Mouse (Mus musculus) heart, postnatal 0 days (tissue): ENCODE measurements around the gene 9530077C05Rik. TPM values are rescaled to one million over a fixed set of nuclear protein-coding genes. Genes with fewer than 3 reads are reported as not detected.

Source experiments
- ATAC-seq: fragments of 200-750 bp; cut with Nextera tagmentation; 2 replicates; pipeline ENCODE4 v1.8.0; 2017; ENCODE audit warnings: low read depth, moderate number of reproducible peaks, moderate library complexity; ENCODE audit not compliant: insufficient read depth
- DNase-seq: peaks from one replicate; pipeline ENCODE4 v3.0.0-alpha.2; 2016; ENCODE audit warnings: low spot score
- H3K27ac ChIP-seq: fragments of 300-500 bp; sonication (generic); 2 replicates; pipeline ENCODE4 v1.5.1; 2014; ENCODE audit warnings: low read depth, mild to moderate bottlenecking
- H3K27me3 ChIP-seq: fragments of 300-500 bp; sonication (generic); 2 replicates; pipeline ENCODE4 v1.6.1; 2014; ENCODE audit warnings: low read length, mixed read lengths; ENCODE audit not compliant: control insufficient read depth, insufficient read depth
- H3K36me3 ChIP-seq: fragments of 300-500 bp; sonication (generic); replicated peaks from 2 replicates; pipeline ENCODE4 v1.6.1; 2014; ENCODE audit warnings: low read length, mixed read lengths; ENCODE audit not compliant: control insufficient read depth, insufficient read depth
- H3K4me1 ChIP-seq: fragments of 300-500 bp; sonication (generic); 2 replicates; pipeline ENCODE4 v1.6.1; 2014; ENCODE audit warnings: antibody characterized with exemption; ENCODE audit not compliant: control insufficient read depth, insufficient read depth
- H3K4me2 ChIP-seq: fragments of 300-500 bp; sonication (generic); 2 replicates; pipeline ENCODE4 v1.6.1; 2014; ENCODE audit warnings: low read depth, mild to moderate bottlenecking, low read length, moderate library complexity
- H3K4me3 ChIP-seq: fragments of 300-500 bp; sonication (generic); 2 replicates; pipeline ENCODE4 v1.5.1; 2014; ENCODE audit warnings: low read depth, low read length
- H3K9ac ChIP-seq: fragments of 300-500 bp; sonication (generic); replicated peaks from 2 replicates; pipeline ENCODE4 v1.6.1; 2014; ENCODE audit warnings: low read depth, low read length, mixed read lengths
- H3K9me3 ChIP-seq: fragments of 300-500 bp; sonication (generic); replicated peaks from 2 replicates; pipeline ENCODE4 v1.6.1; 2016; ENCODE audit warnings: low read length; ENCODE audit not compliant: control insufficient read depth
- CTCF ChIP-seq: IDR thresholded peaks from 2 replicates; pipeline ENCODE4 v1.5.1; 2016; ENCODE audit warnings: antibody characterized with exemption, control low read depth, low read depth
- EP300 ChIP-seq: IDR thresholded peaks from 2 replicates; pipeline ENCODE4 v1.6.1; 2016; ENCODE audit warnings: antibody characterized with exemption, low read depth
- WGBS: fragments of 180-500 bp; shearing (Covaris S2); extraction: QIAGEN DNeasy Blood & Tissue Kit; methylation state at CpG from one replicate; pipeline ENCODE4 v1.1.7; 2014; 5-methylcytosine and 5-hydroxymethylcytosine counted together
- polyA plus RNA-seq: library from polyadenylated mRNA; unstranded; fragments of >200 nt; fragmentation: Nextera tagmentation; extraction: Ambion mirVana; gene quantifications from 2 replicates; pipeline ENCODE4 v1.2.1, GENCODE M21; 2015
- total RNA-seq: library from RNA; depleted of rRNA; stranded (reverse); fragments of >200 nt; gene quantifications from 2 replicates; pipeline ENCODE4 v1.2.3, GENCODE M21; 2014; ENCODE audit warnings: low replicate concordance; rRNA removed

9530077C05Rik gene
- total and polyA plus RNA-seq, 2 experiments from 2014 or later, result 0.69 to 0.85 TPM

DNA sequence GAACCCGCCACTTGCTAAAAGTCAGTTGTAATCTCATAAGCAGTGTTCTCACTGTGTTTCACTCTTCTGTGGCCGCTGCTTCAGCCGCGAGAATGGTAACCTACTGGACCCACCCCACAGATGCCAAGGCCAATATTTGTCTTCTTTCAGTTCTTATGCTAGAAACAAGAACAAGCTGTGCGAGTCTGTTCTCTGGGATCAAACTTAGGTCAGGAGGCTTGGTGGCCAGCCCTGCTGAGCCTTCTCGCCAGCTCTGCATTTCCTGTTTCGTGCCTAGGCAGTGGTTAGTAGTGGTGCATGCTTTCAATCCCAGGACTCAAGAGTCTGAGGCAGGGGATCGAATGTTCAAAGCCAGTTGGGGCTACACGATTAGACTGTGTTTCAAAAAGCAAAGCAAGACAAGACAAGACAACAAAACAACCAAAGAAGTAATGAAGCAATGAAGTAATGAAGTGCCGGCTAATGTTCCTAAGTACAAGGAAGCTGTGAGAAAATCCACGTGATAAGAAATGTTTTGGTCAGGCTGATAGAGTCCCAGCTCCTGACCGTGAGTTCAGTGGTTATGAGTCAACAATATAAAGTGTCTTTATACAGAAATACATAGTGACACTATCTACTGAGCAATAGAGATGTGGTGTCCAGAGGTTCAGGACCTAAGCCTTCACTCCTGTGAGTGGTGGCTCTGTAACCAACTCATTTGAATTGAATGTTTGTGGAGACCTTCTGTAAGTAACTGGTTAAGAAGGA is 73.4 kb downstream of the 9530077C05Rik start:
- no peaks in the 10 kb centered on the region for H3K9me3 ChIP-seq
- H3K36me3 ChIP-seq, result no peaks in the 10 kb centered on the region
- H3K4me3 ChIP-seq, result no peak overlapping the region
- TF ChIP-seq EP300, result no peak
- no peak for TF ChIP-seq CTCF
- H3K9ac ChIP-seq, result no peak overlapping the region
- H3K4me1 ChIP-seq, result no peaks in the 10 kb centered on the region
- H3K27ac ChIP-seq, result no peak overlapping the region
- no peaks in the 10 kb centered on the region for H3K27me3 ChIP-seq
- no peak overlapping the region for H3K4me2 ChIP-seq
- ATAC-seq, result no peak
- WGBS, result 80% methylated on average over 12 of the region's 12 CpGs
- DNase-seq, result no peak

DNA sequence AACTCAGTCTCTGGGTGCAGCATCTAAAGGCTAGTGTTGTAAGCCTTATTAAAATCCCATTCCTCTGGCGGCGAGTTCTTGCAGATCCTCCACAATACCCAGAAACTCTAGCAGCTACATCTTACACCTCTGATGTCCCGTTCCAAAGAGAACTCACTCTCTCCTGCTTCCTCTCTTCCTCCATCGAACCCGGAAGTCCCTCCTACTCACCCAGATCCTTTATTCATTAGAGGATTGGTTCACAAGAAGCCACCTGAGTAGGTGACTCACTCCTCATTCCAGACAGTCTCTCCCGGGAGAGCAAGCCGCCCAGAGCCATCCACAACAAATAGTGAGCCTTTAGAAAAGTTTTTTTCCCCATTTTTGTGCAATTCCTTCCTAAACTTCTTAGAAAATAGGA is 74.9 kb downstream of the 9530077C05Rik start:
- Histone ChIP-seq H3K4me1 (no peaks in the 10 kb centered on the region), H3K27ac (no peak overlapping the region), H3K4me2 (no peak overlapping the region), H3K36me3 (no peaks in the 10 kb centered on the region), H3K4me3 (no peak overlapping the region), H3K9me3 (no peaks in the 10 kb centered on the region), H3K9ac (no peak overlapping the region), H3K27me3 (no peaks in the 10 kb centered on the region)
- 85% methylated on average over 7 of the region's 7 CpGs for WGBS
- DNase-seq, result no peak
- TF ChIP-seq CTCF, result no peak
- TF ChIP-seq EP300, result no peak
- no peak for ATAC-seq

DNA sequence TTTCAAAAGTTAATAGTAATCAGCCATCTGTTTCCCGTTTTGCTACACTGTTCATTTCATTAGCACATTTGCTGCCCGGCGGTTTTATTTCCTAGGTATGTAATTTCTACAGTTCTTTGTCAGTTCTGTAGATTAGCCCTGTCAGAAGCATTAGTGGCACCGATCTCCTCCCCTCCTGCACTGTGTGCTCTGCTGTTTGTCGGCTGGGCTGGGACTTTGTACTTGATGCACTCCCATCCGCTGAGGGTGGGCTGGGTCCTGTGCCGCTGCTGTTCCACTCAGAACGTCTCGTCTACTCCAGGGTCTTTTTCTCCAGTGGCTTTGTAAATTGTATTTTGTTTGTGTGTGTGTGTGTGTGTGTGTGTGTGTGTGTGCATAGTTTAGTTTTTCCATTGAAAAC is 77.7 kb downstream of the 9530077C05Rik start:
- H3K9me3 ChIP-seq, result no peaks in the 10 kb centered on the region
- H3K4me1 ChIP-seq, result no peaks in the 10 kb centered on the region
- DNase-seq, result no peak
- no peak for ATAC-seq
- no peak overlapping the region for H3K4me2 ChIP-seq
- H3K27ac ChIP-seq, result no peak overlapping the region
- no peak overlapping the region for H3K9ac ChIP-seq
- H3K4me3 ChIP-seq, result no peak overlapping the region
- 50% methylated on average over 9 of the region's 9 CpGs for WGBS
- no peaks in the 10 kb centered on the region for H3K36me3 ChIP-seq
- TF ChIP-seq EP300 (no peak), CTCF (no peak)
- no peaks in the 10 kb centered on the region for H3K27me3 ChIP-seq

Other genes starting within 250 kb of the 9530077C05Rik start
- not detected in 2 replicates for gene Zfp872, start 223.4 kb upstream of the 9530077C05Rik start, total RNA-seq
- not detected in 2 replicates for gene Zfp872, start 223.4 kb upstream of the 9530077C05Rik start, polyA plus RNA-seq
- gene Zfp809, start 185.8 kb upstream of the 9530077C05Rik start, total RNA-seq, result 7.5 and 12.6 TPM in 2 replicates
- gene Zfp809, start 185.8 kb upstream of the 9530077C05Rik start, polyA plus RNA-seq, result 14.6 and 16.7 TPM in 2 replicates
- 0.50 and 1.5 TPM in 2 replicates for gene Zfp599, start 151.6 kb upstream of the 9530077C05Rik start, total RNA-seq
- 1.7 TPM in 2 replicates for gene Zfp599, start 151.6 kb upstream of the 9530077C05Rik start, polyA plus RNA-seq
- 16.7 and 27.8 TPM in 2 replicates for gene Zfp810, start 103.9 kb upstream of the 9530077C05Rik start, total RNA-seq
- 13.1 and 14.3 TPM in 2 replicates for gene Zfp810, start 103.9 kb upstream of the 9530077C05Rik start, polyA plus RNA-seq
- gene Anln, start 22.3 kb upstream of the 9530077C05Rik start, total RNA-seq, result 35.0 and 50.9 TPM in 2 replicates
- 12.8 and 12.9 TPM in 2 replicates for gene Anln, start 22.3 kb upstream of the 9530077C05Rik start, polyA plus RNA-seq
- gene Gm17545, start 42.8 kb downstream of the 9530077C05Rik start, total RNA-seq, result not detected in 2 replicates
- not detected in 2 replicates for gene Gm17545, start 42.8 kb downstream of the 9530077C05Rik start, polyA plus RNA-seq
- 41.5 and 47.1 TPM in 2 replicates for gene Rp9, start 58.2 kb downstream of the 9530077C05Rik start, total RNA-seq
- gene Rp9, start 58.2 kb downstream of the 9530077C05Rik start, polyA plus RNA-seq, result 50.9 and 54.7 TPM in 2 replicates
- 17.2 and 18.9 TPM in 2 replicates for gene Bbs9, start 64.2 kb downstream of the 9530077C05Rik start, total RNA-seq
- 5.2 and 5.5 TPM in 2 replicates for gene Bbs9, start 64.2 kb downstream of the 9530077C05Rik start, polyA plus RNA-seq